Mouse (Mus musculus) G1E (cell line): ENCODE measurements around the gene Tmod2. TPM values are rescaled to one million over a fixed set of nuclear protein-coding genes. Genes with fewer than 3 reads are reported as not detected.
A peak's percentile ranks its signal among the peaks of the same experiment; 100 is the strongest.

Experiments used
- ATAC-seq: 2 replicates; pipeline ENCODE4 v1.8.0; 2016; ENCODE audit warnings: mild to moderate bottlenecking; ENCODE audit not compliant: insufficient number of reproducible peaks, poor library complexity, low FRiP score, severe bottlenecking; ENCODE audit errors: extremely low read depth
- DNase-seq: peaks from one replicate; pipeline ENCODE4 v3.0.0; 2012; ENCODE audit warnings: low spot score
- H3K27me3 ChIP-seq: 2 replicates; pipeline ENCODE4 v1.6.1; 2012; ENCODE audit warnings: mild to moderate bottlenecking, low read length, inconsistent platforms; ENCODE audit not compliant: insufficient read depth
- H3K36me3 ChIP-seq: replicated peaks from 2 replicates; pipeline ENCODE3; 2012; ENCODE audit warnings: mild to moderate bottlenecking, inconsistent platforms
- H3K4me1 ChIP-seq: 2 replicates; pipeline ENCODE4 v1.6.1; 2012; ENCODE audit warnings: low read depth, low read length, inconsistent platforms, mixed read lengths; ENCODE audit not compliant: insufficient read depth
- H3K4me3 ChIP-seq: 2 replicates; pipeline ENCODE4 v1.5.1; 2012; ENCODE audit warnings: low read depth, mild to moderate bottlenecking, inconsistent platforms, low read length, moderate library complexity, mixed read lengths
- H3K9me3 ChIP-seq: replicated peaks from 2 replicates; pipeline ENCODE4 v1.6.1; 2012; ENCODE audit warnings: inconsistent platforms
- CTCF ChIP-seq: IDR thresholded peaks from 2 replicates; pipeline ENCODE4 v1.5.1; 2012; ENCODE audit warnings: low read depth, low read length, inconsistent platforms, mixed read lengths
- GATA1 ChIP-seq: IDR thresholded peaks from 2 replicates; pipeline ENCODE4 v1.6.1; 2012; ENCODE audit warnings: borderline replicate concordance, low read length, inconsistent platforms, mixed read lengths
- GATA2 ChIP-seq: IDR thresholded peaks from 2 replicates; pipeline ENCODE4 v1.6.1; 2012; ENCODE audit warnings: low read depth, low read length, inconsistent platforms, borderline replicate concordance
- POLR2AphosphoS5 ChIP-seq: IDR thresholded peaks from 2 replicates; pipeline ENCODE4 v1.6.1; 2012; ENCODE audit warnings: low read depth, low read length, inconsistent platforms; ENCODE audit not compliant: insufficient replicate concordance
- TAL1 ChIP-seq: conservative IDR thresholded peaks from 2 replicates; pipeline ENCODE4 v1.6.1; 2012; ENCODE audit warnings: low read depth, low read length, inconsistent platforms, mixed read lengths
- polyA plus RNA-seq: library from polyadenylated mRNA; stranded (reverse); fragments of >175 nt; gene quantifications from 2 replicates; pipeline ENCODE4 v1.2.3, GENCODE M21; 2012
- total RNA-seq, 2 experiments: library from RNA; stranded (forward) in 1 of 2; stranded (reverse) in 1 of 2; fragments of 200-1000 nt in 1 of 2; fragments of >200 nt in 1 of 2; fragmentation: Nextera tagmentation in 1 of 2; gene quantifications; 2 replicates each; pipeline ENCODE4 v1.2.3; 2014 to 2017

Gene Tmod2
- total and polyA plus RNA-seq, 3 experiments: 0.38 TPM; not detected in 2

GRCm38 (mm10) chr9:75558812-75559511 lies 52.2 kb downstream of the Tmod2 start:
- DNase-seq: peak; percentile 78
- peaks cover 54% of the 10 kb centered on the region for H3K4me1 ChIP-seq
- ATAC-seq: peak; percentile 78
- peak overlapping the region; percentile 92 for H3K4me3 ChIP-seq
- H3K36me3 ChIP-seq: peaks cover 8% of the 10 kb centered on the region
- TF ChIP-seq CTCF (no peak), TAL1 (peak; percentile 76)
- no peaks in the 10 kb centered on the region for H3K9me3 ChIP-seq
- peaks cover 4% of the 10 kb centered on the region; the same call in 1 of the 2 replicates for H3K27me3 ChIP-seq

- Histone ChIP-seq H3K27me3 (peaks cover 4% of the 10 kb centered on the region; the same call in 1 of the 2 replicates), H3K4me3 (peak overlapping the region; percentile 92), H3K36me3 (peaks cover 11% of the 10 kb centered on the region), H3K4me1 (peaks cover 54% of the 10 kb centered on the region), H3K9me3 (no peaks in the 10 kb centered on the region)
- ATAC-seq (no peak), DNase-seq (peak; percentile 18)
- TF ChIP-seq GATA1 (no peak), GATA2 (no peak), TAL1 (no peak), POLR2AphosphoS5 (no peak), CTCF (no peak)
Observed at GRCm38 (mm10) chr9:75558360-75558759, 52.8 kb downstream of the Tmod2 start.

- TF ChIP-seq GATA1 (no peak), TAL1 (no peak), GATA2 (no peak), CTCF (no peak), POLR2AphosphoS5 (no peak)
- peaks cover 51% of the 10 kb centered on the region for H3K4me1 ChIP-seq
- peaks cover 23% of the 10 kb centered on the region for H3K36me3 ChIP-seq
Observed at GRCm38 (mm10) chr9:75553719-75554118, 57.4 kb downstream of the Tmod2 start.

GRCm38 (mm10) chr9:75551342-75551741 lies 59.8 kb downstream of the Tmod2 start:
- Histone ChIP-seq H3K9me3 (no peaks in the 10 kb centered on the region), H3K4me3 (no peak overlapping the region), H3K36me3 (peaks cover 23% of the 10 kb centered on the region), H3K4me1 (peaks cover 45% of the 10 kb centered on the region), H3K27me3 (no peaks in the 10 kb centered on the region)
- TF ChIP-seq TAL1 (no peak), GATA1 (no peak), CTCF (no peak), GATA2 (no peak), POLR2AphosphoS5 (no peak)
- ATAC-seq (no peak), DNase-seq (no peak)

More at GRCm38 (mm10) chr9:75553719-75554118, 57.4 kb downstream of the Tmod2 start:
- Histone ChIP-seq H3K4me3 (no peak overlapping the region), H3K27me3 (no peaks in the 10 kb centered on the region), H3K9me3 (no peaks in the 10 kb centered on the region)
- DNase-seq: no peak
- 0 out of 2 replicates have a peak, but pooled peaks have one; percentile 11 for ATAC-seq

GRCm38 (mm10) chr9:75549010-75549409 lies 62.1 kb downstream of the Tmod2 start:
- no peak for ATAC-seq
- Histone ChIP-seq H3K9me3 (no peaks in the 10 kb centered on the region), H3K4me3 (no peak overlapping the region), H3K27me3 (no peaks in the 10 kb centered on the region), H3K4me1 (peaks cover 39% of the 10 kb centered on the region), H3K36me3 (peaks cover 25% of the 10 kb centered on the region)
- no peak for DNase-seq
- TF ChIP-seq GATA1 (no peak), POLR2AphosphoS5 (no peak), GATA2 (no peak), CTCF (no peak), TAL1 (no peak)

- peak overlapping the region; percentile 18; the same call in 1 of the 2 replicates for H3K4me3 ChIP-seq
- H3K9me3 ChIP-seq: no peaks in the 10 kb centered on the region
- H3K27me3 ChIP-seq: no peaks in the 10 kb centered on the region
- peaks cover 27% of the 10 kb centered on the region for H3K4me1 ChIP-seq
- no peak for TF ChIP-seq CTCF
- no peak for TF ChIP-seq TAL1
- no peak for TF ChIP-seq GATA2
- TF ChIP-seq GATA1: no peak
- no peak for TF ChIP-seq POLR2AphosphoS5
- no peak for DNase-seq
- ATAC-seq: peak; percentile 80
- H3K36me3 ChIP-seq: peaks cover 25% of the 10 kb centered on the region
Observed at GRCm38 (mm10) chr9:75546885-75547553, 64.1 kb downstream of the Tmod2 start.
